Mouse (Mus musculus): ENCODE measurements at regions not wholly inside any gene's neighbourhood (a gene's known extent, or its start where the extent isn't known, plus 50 kb on each side); places are given as distances from the start of the nearest gene placed in this dataset.

- no peak for DNase-seq (ENCODE audit: low spot score in 2 of 2)
Observed at GRCm38 (mm10) chr1:138011581-138011980, 163.9 kb downstream of the Ptprc start.

GRCm38 (mm10) chr1:138010910-138011477, 164.5 kb downstream of the Ptprc start:
- DNase-seq (ENCODE audit: low spot score in 2 of 2): no peak

GRCm38 (mm10) chr1:138006811-138007210, 168.7 kb downstream of the Ptprc start:
- DNase-seq (ENCODE audit: low spot score in 2 of 2): no peak

- no peak for DNase-seq (ENCODE audit: low spot score in 2 of 2)
Observed at GRCm38 (mm10) chr1:138004319-138004718, 171.2 kb downstream of the Ptprc start.

- DNase-seq (ENCODE audit: low spot score in 2 of 2): no peak
Observed at GRCm38 (mm10) chr1:137999268-137999900, 176.1 kb downstream of the Ptprc start.

GRCm38 (mm10) chr1:137996041-137996440, 179.5 kb downstream of the Ptprc start:
- DNase-seq (ENCODE audit: low spot score in 2 of 2): no peak

GRCm38 (mm10) chr1:137991936-137992335, 183.6 kb downstream of the Ptprc start:
- no peak for DNase-seq (ENCODE audit: low spot score in 2 of 2)

GRCm38 (mm10) chr1:137991412-137991811, 184.1 kb downstream of the Ptprc start:
- DNase-seq (ENCODE audit: low spot score in 2 of 2): no peak

- DNase-seq (ENCODE audit: low spot score in 2 of 2): no peak
Observed at GRCm38 (mm10) chr1:137973406-137973805, 202.1 kb downstream of the Ptprc start.

- peak; percentile 13 to 31 for DNase-seq (ENCODE audit: low spot score in 2 of 2)
Observed at GRCm38 (mm10) chr1:137972620-137973350, 202.7 kb downstream of the Ptprc start.

GRCm38 (mm10) chr1:137966151-137966836, 209.2 kb downstream of the Ptprc start:
- no peak for DNase-seq (ENCODE audit: low spot score in 2 of 2)

- no peak for DNase-seq (ENCODE audit: low spot score in 2 of 2)
Observed at GRCm38 (mm10) chr1:137963656-137964055, 211.9 kb downstream of the Ptprc start.

- DNase-seq (ENCODE audit: low spot score in 2 of 2): no peak
Observed at GRCm38 (mm10) chr1:137958040-137958439, 217.5 kb downstream of the Ptprc start.

GRCm38 (mm10) chr1:137955993-137956392, 219.5 kb downstream of the Ptprc start:
- no peak for DNase-seq (ENCODE audit: low spot score in 2 of 2)

GRCm38 (mm10) chr1:137955139-137955538, 220.4 kb downstream of the Ptprc start:
- no peak for DNase-seq (ENCODE audit: low spot score in 2 of 2)

- no peak for DNase-seq (ENCODE audit: low spot score in 2 of 2)
Observed at GRCm38 (mm10) chr1:137953369-137953768, 222.1 kb downstream of the Ptprc start.

GRCm38 (mm10) chr1:137952777-137953176, 222.7 kb downstream of the Ptprc start:
- no peak for DNase-seq (ENCODE audit: low spot score in 2 of 2)

GRCm38 (mm10) chr1:137947900-137948299, 227.6 kb downstream of the Ptprc start:
- no peak for DNase-seq (ENCODE audit: low spot score in 2 of 2)

- no peak for DNase-seq (ENCODE audit: low spot score in 2 of 2)
Observed at GRCm38 (mm10) chr1:137941776-137942522, 233.6 kb downstream of the Ptprc start.

GRCm38 (mm10) chr1:137935746-137936145, 239.8 kb downstream of the Ptprc start:
- no peak for DNase-seq (ENCODE audit: low spot score in 2 of 2)

- no peak for DNase-seq (ENCODE audit: low spot score in 2 of 2)
Observed at GRCm38 (mm10) chr1:137929764-137930163, 245.7 kb downstream of the Ptprc start.

GRCm38 (mm10) chr1:137928522-137928921, 247.0 kb downstream of the Ptprc start:
- DNase-seq (ENCODE audit: low spot score in 2 of 2): no peak
